Mouse (Mus musculus): ENCODE results near the gene Aqp2. TPM values are rescaled to one million over a fixed set of nuclear protein-coding genes. Genes with fewer than 3 reads are reported as not detected.

Aqp2 gene
- polyA plus RNA-seq, 1 experiment from 2014 or later: 0.34 TPM

- no peaks in the 10 kb centered on the region for H3K27me3 ChIP-seq
- no peak overlapping the region for H3K4me2 ChIP-seq
- WGBS: 38% methylated on average over 4 of the region's 4 CpGs
- H3K4me1 ChIP-seq: 0 out of 2 replicates have a peak, but pooled peaks cover 8% of the 10 kb centered on the region
- no peak overlapping the region for H3K4me3 ChIP-seq
- no peaks in the 10 kb centered on the region for H3K36me3 ChIP-seq
- ATAC-seq (ENCODE audit: borderline replicate concordance, extremely low read depth, low FRiP score, low TSS enrichment): no peak
- no peak overlapping the region for H3K9ac ChIP-seq
- H3K9me3 ChIP-seq: no peaks in the 10 kb centered on the region
- H3K27ac ChIP-seq: peak overlapping the region; percentile 2; the same call in 1 of the 2 replicates
These were observed 11.5 kb upstream of the Aqp2 start for GRCm38 (mm10) chr15:99567371-99567770.

DNA sequence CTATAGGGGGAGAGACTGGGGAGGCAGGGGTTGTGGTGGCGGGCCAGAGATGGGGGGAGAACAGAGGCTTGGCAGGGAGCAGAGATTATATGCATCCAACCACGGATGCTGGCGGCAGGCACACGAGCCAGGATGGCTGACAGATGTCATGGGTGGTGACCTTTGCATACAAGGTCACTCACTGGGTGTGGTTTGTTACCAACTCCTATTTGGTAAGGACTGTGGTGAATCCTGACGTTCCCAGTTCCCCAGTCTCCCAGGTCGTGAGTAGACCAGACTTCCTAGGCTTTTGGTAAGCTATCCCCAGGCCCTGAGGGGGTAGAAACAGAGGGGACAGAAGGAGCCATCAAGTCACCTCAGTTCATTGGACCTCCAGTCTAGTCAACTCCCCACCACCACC lies 10.2 kb upstream of the Aqp2 start:
- no peak overlapping the region for H3K27ac ChIP-seq
- H3K4me1 ChIP-seq: 0 out of 2 replicates have a peak, but pooled peaks cover 8% of the 10 kb centered on the region
- no peak overlapping the region for H3K4me2 ChIP-seq
- H3K4me3 ChIP-seq: no peak overlapping the region
- no peaks in the 10 kb centered on the region for H3K36me3 ChIP-seq
- no peak for ATAC-seq (ENCODE audit: borderline replicate concordance, extremely low read depth, low FRiP score, low TSS enrichment)
- 72% methylated on average over 6 of the region's 6 CpGs for WGBS
- H3K9ac ChIP-seq: no peak overlapping the region
- no peaks in the 10 kb centered on the region for H3K9me3 ChIP-seq
- no peaks in the 10 kb centered on the region for H3K27me3 ChIP-seq

DNA sequence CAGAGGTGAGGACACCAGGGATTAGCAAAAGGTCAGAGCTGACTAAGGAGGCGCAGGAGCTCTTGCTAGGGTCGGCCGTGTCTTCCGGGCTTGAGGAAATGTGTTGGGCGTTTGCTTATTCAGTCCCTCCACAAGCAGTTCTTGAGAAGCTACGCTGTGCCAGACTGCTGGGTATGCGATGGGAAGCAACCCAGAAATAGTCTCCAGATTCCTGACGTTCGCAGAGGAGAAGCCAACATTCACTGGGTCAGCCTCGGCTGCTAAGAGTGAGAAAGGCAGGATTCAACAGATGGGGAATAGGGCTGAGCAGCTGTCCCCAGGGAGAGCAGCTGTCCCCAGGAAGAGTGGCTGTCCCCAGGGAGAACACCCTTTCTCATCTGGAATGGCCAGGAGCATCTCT lies 9.7 kb upstream of the Aqp2 start:
- peaks cover 2% of the 10 kb centered on the region; the same call in 1 of the 2 replicates for H3K27me3 ChIP-seq

GRCm38 (mm10) chr15:99583463-99584344 lies 4.8 kb downstream of the Aqp2 start:
- Histone ChIP-seq H3K9ac (peak overlapping the region; percentile 24; the same call in 1 of the 2 replicates), H3K27me3 (peaks cover 98% of the 10 kb centered on the region), H3K4me3 (peak overlapping the region; percentile 33), H3K27ac (no peak overlapping the region), H3K9me3 (no peaks in the 10 kb centered on the region), H3K4me1 (peaks cover 21% of the 10 kb centered on the region), H3K36me3 (no peaks in the 10 kb centered on the region), H3K4me2 (peak overlapping the region; percentile 62)
- 3% methylated on average over 47 of the region's 54 CpGs for WGBS
- peak; percentile 52; the same call in 1 of the 2 replicates for ATAC-seq (ENCODE audit: borderline replicate concordance, extremely low read depth, low FRiP score, low TSS enrichment)

More for the DNA sequence above, 9.7 kb upstream of the Aqp2 start:
- Histone ChIP-seq H3K4me1 (0 out of 2 replicates have a peak, but pooled peaks cover 4% of the 10 kb centered on the region), H3K36me3 (no peaks in the 10 kb centered on the region), H3K9me3 (no peaks in the 10 kb centered on the region), H3K9ac (no peak overlapping the region), H3K27ac (no peak overlapping the region), H3K4me3 (no peak overlapping the region), H3K4me2 (no peak overlapping the region)
- WGBS: 62% methylated on average over 10 of the region's 10 CpGs
- no peak for ATAC-seq (ENCODE audit: borderline replicate concordance, extremely low read depth, low FRiP score, low TSS enrichment)

DNA sequence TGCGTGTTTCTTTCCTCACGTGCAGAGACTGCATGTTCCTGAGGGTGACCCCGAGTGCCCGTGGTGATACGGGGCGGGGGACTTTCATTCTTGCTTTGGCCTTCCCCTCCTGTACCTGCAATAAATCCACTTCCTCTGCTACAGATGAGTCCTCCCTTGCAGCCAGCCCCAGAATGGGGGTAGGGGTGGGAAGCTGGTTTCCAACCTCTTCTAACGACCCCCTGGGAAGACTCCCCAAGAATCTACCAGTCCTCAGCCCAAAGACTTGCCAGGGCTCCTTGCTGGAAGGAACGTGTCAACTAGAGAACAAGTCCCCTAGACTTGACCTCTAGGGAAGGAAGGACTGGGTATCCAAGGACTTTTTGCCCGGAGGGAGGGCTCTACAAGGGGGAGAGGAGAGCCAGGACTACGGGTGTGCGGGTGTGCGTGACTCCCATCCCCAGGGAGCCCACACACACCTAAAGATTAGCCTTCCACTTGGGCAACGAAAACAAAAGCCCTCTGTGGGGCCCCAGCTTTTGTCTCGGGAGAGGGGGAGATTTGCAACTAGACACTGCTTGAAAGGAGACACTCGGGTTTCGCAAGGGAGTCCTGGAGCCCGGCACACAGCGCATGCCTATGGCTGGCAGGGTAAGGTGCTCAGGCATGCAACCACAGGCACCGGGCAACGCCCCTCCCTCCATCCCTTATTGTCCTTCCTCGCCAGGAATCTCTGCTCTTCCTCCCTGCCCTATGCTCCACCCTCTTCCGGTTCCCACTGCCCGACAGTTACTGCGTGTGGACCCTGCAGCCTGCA lies 5.8 kb downstream of the Aqp2 start:
- H3K9me3 ChIP-seq: no peaks in the 10 kb centered on the region
- no peak for ATAC-seq (ENCODE audit: borderline replicate concordance, extremely low read depth, low FRiP score, low TSS enrichment)
- no peak overlapping the region for H3K9ac ChIP-seq
- peak overlapping the region; percentile 33 for H3K4me3 ChIP-seq
- peaks cover 21% of the 10 kb centered on the region for H3K4me1 ChIP-seq
- H3K27me3 ChIP-seq: peaks cover 100% of the 10 kb centered on the region
- 3% methylated on average over 24 of the region's 24 CpGs for WGBS
- H3K36me3 ChIP-seq: no peaks in the 10 kb centered on the region
- peak overlapping the region; percentile 62 for H3K4me2 ChIP-seq
- H3K27ac ChIP-seq: no peak overlapping the region

- Histone ChIP-seq H3K4me1 (peaks cover 27% of the 10 kb centered on the region), H3K9me3 (no peaks in the 10 kb centered on the region), H3K27me3 (peaks cover 100% of the 10 kb centered on the region), H3K4me3 (no peak overlapping the region), H3K27ac (no peak overlapping the region), H3K4me2 (no peak overlapping the region), H3K36me3 (no peaks in the 10 kb centered on the region), H3K9ac (no peak overlapping the region)
- no peak for ATAC-seq (ENCODE audit: borderline replicate concordance, extremely low read depth, low FRiP score, low TSS enrichment)
- 47% methylated on average over 6 of the region's 6 CpGs for WGBS
These were observed 6.9 kb downstream of the Aqp2 start for GRCm38 (mm10) chr15:99585741-99586140.

- no peaks in the 10 kb centered on the region for H3K36me3 ChIP-seq
- no peak for ATAC-seq (ENCODE audit: borderline replicate concordance, extremely low read depth, low FRiP score, low TSS enrichment)
- WGBS: 88% methylated on average over 3 of the region's 3 CpGs
These were observed 7.7 kb downstream of the Aqp2 start for GRCm38 (mm10) chr15:99586525-99586924.

GRCm38 (mm10) chr15:99589237-99589636 lies 10.4 kb downstream of the Aqp2 start:
- Histone ChIP-seq H3K9me3 (no peaks in the 10 kb centered on the region), H3K27me3 (peaks cover 100% of the 10 kb centered on the region), H3K4me3 (no peak overlapping the region), H3K27ac (no peak overlapping the region), H3K4me2 (no peak overlapping the region), H3K36me3 (no peaks in the 10 kb centered on the region), H3K9ac (no peak overlapping the region), H3K4me1 (peaks cover 21% of the 10 kb centered on the region)
- ATAC-seq (ENCODE audit: borderline replicate concordance, extremely low read depth, low FRiP score, low TSS enrichment): no peak
- WGBS: 7% methylated on average over 9 of the region's 9 CpGs

More at GRCm38 (mm10) chr15:99586525-99586924, 7.7 kb downstream of the Aqp2 start:
- no peak overlapping the region for H3K9ac ChIP-seq
- H3K4me3 ChIP-seq: no peak overlapping the region
- peaks cover 100% of the 10 kb centered on the region for H3K27me3 ChIP-seq
- no peak overlapping the region for H3K4me2 ChIP-seq
- no peak overlapping the region for H3K27ac ChIP-seq
- H3K9me3 ChIP-seq: no peaks in the 10 kb centered on the region
- H3K4me1 ChIP-seq: peaks cover 30% of the 10 kb centered on the region

DNA sequence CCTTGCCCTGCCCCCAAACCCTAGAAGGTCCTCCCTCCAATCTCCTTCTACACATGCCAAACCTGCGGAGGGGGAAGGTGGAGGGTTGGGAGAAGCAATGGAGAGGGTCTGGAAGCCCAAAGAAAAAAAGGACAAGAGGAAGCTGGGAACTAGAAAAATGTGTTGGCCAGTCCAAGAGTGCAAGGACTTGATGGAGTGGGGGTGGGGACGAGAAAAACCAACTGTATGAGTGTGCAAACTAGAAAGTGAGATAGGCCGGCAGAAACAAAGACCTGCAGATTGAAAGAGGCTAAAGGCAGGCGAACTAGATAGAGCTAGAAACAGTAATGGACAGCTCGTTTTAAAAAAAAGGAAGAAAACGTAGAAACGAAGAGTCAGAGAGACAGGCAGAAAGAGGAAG lies 10.8 kb downstream of the Aqp2 start:
- H3K4me1 ChIP-seq: peaks cover 18% of the 10 kb centered on the region
- H3K36me3 ChIP-seq: no peaks in the 10 kb centered on the region
- H3K9ac ChIP-seq: no peak overlapping the region
- no peak for ATAC-seq (ENCODE audit: borderline replicate concordance, extremely low read depth, low FRiP score, low TSS enrichment)
- no peaks in the 10 kb centered on the region for H3K9me3 ChIP-seq
- WGBS: 22% methylated on average over 7 of the region's 7 CpGs
- H3K27ac ChIP-seq: no peak overlapping the region
- H3K4me2 ChIP-seq: no peak overlapping the region
- H3K4me3 ChIP-seq: no peak overlapping the region
- peaks cover 100% of the 10 kb centered on the region for H3K27me3 ChIP-seq

GRCm38 (mm10) chr15:99590429-99591084 lies 11.7 kb downstream of the Aqp2 start, which contains the start of gene Aqp5:
Gene Aqp5 (plus strand): TSS chr15:99590782.
- H3K27me3 ChIP-seq: peaks cover 100% of the 10 kb centered on the region

GRCm38 (mm10) chr15:99592177-99592576 lies 13.3 kb downstream of the Aqp2 start:
- Histone ChIP-seq H3K4me2 (no peak overlapping the region), H3K4me1 (peaks cover 27% of the 10 kb centered on the region), H3K4me3 (no peak overlapping the region), H3K9ac (no peak overlapping the region), H3K27me3 (peaks cover 88% of the 10 kb centered on the region), H3K9me3 (no peaks in the 10 kb centered on the region), H3K27ac (no peak overlapping the region), H3K36me3 (no peaks in the 10 kb centered on the region)
- ATAC-seq (ENCODE audit: borderline replicate concordance, extremely low read depth, low FRiP score, low TSS enrichment): no peak
- WGBS: 60% methylated on average over 8 of the region's 8 CpGs

More at GRCm38 (mm10) chr15:99590429-99591084, 11.7 kb downstream of the Aqp2 start, which contains the start of gene Aqp5:
- WGBS: 2% methylated on average over 77 of the region's 83 CpGs
- peak within 1 kb of the TSS; percentile 37 for H3K4me3 ChIP-seq
- no peaks in the 10 kb centered on the region for H3K36me3 ChIP-seq
- no peak within 1 kb of the TSS for H3K27ac ChIP-seq
- H3K4me2 ChIP-seq: peak within 1 kb of the TSS; percentile 78
- peaks cover 19% of the 10 kb centered on the region; the same call in 1 of the 2 replicates for H3K4me1 ChIP-seq
- ATAC-seq (ENCODE audit: borderline replicate concordance, extremely low read depth, low FRiP score, low TSS enrichment): no peak; the same call in 1 of the 2 replicates
- no peak within 1 kb of the TSS for H3K9ac ChIP-seq
- no peaks in the 10 kb centered on the region for H3K9me3 ChIP-seq

All from lung, embryonic 15.5 days (tissue).